In genomic region chr11:108287321-108287720, GRCm38 (mm10) we compare ENCODE assay signal across 14 mouse cellular contexts. TPM values are rescaled to one million over a fixed set of nuclear protein-coding genes. Genes with fewer than 3 reads are reported as not detected.
A peak's percentile ranks its signal among the peaks of the same experiment; 100 is the strongest.
DNase-seq lines count a peak whose midpoint lies in the region; ATAC-seq lines count a peak whose summit lies in the region.
"Had no signal": no experiment of that assay in that cellular context is flagged by ENCODE, and none has a peak within 500 bp of the region (broad histone marks: within the 10 kb centered on the region; RNA-seq: fewer than 3 reads in every experiment).

No protein-coding gene starts in this region.

- peak overlapping the region; percentile 61 for H3K27ac ChIP-seq in heart, embryonic 13.5 days (replicated peaks)
- H3K27ac ChIP-seq in stomach, embryonic 14.5 days (ENCODE audit: low read length) = 0 out of 2 replicates have a peak overlapping the region, but pooled peaks have one; percentile 39
- no peak overlapping the region for H3K27ac ChIP-seq in hindbrain, embryonic 12.5 days
- H3K27ac ChIP-seq: midbrain, embryonic 12.5 days had no signal

- peak overlapping the region; percentile 45; the same call in 1 of the 2 replicates for H3K4me2 ChIP-seq in heart, embryonic 13.5 days
- no peak overlapping the region for H3K4me2 ChIP-seq in stomach, embryonic 14.5 days (replicated peaks; ENCODE audit: low read depth, low read length)
- no peak overlapping the region for H3K4me2 ChIP-seq in hindbrain, embryonic 12.5 days (replicated peaks)
- H3K4me2 ChIP-seq: midbrain, embryonic 12.5 days had no signal

- no peaks in the 10 kb centered on the region for H3K36me3 ChIP-seq in heart, embryonic 13.5 days
- H3K36me3 ChIP-seq in stomach, embryonic 14.5 days (ENCODE audit: control insufficient read depth, insufficient read depth, low read length) = no peaks in the 10 kb centered on the region
- no peaks in the 10 kb centered on the region for H3K36me3 ChIP-seq in hindbrain, embryonic 12.5 days
- H3K36me3 ChIP-seq: midbrain, embryonic 12.5 days had no signal

- peak overlapping the region; percentile 40; the same call in 1 of the 2 replicates for H3K9ac ChIP-seq in heart, embryonic 13.5 days
- H3K9ac ChIP-seq in stomach, embryonic 14.5 days (replicated peaks; ENCODE audit: low read depth, low read length) = no peak overlapping the region
- H3K9ac ChIP-seq in hindbrain, embryonic 12.5 days = no peak overlapping the region; the same call in 1 of the 2 replicates
- H3K9ac ChIP-seq: midbrain, embryonic 12.5 days had no signal

- H3K27me3 ChIP-seq in heart, embryonic 13.5 days (replicated peaks) = no peaks in the 10 kb centered on the region
- no peaks in the 10 kb centered on the region for H3K27me3 ChIP-seq in stomach, embryonic 14.5 days (ENCODE audit: control insufficient read depth, insufficient read depth, low read length)
- no peaks in the 10 kb centered on the region; the same call in 1 of the 2 replicates for H3K27me3 ChIP-seq in hindbrain, embryonic 12.5 days
- H3K27me3 ChIP-seq: midbrain, embryonic 12.5 days had no signal

- intact Hi-C loops in heart, postnatal 36 days (cut with DNase I) = no loop called here

- WGBS in heart, embryonic 13.5 days = 21% methylated on average over 2 of the region's 2 CpGs
- WGBS in stomach, embryonic 14.5 days = 38% methylated on average over 2 of the region's 2 CpGs
- WGBS in hindbrain, embryonic 12.5 days = 68% methylated on average over 2 of the region's 2 CpGs

- DNase-seq in heart, postnatal 36 days = no peak
- DNase-seq in right cerebral cortex, postnatal 14 days = peak; percentile 37
- no peak for DNase-seq in right cerebral cortex, adult 2 months (ENCODE audit: low spot score in 2 of 2)
- DNase-seq in kidney, adult 8-10 months = peak; percentile 19 to 51
- no peak for DNase-seq in neural tube, embryonic 10.5 days (ENCODE audit: extremely low spot score, low spot score)
- DNase-seq: cerebellum, adult 8-10 months; thymus, postnatal 36 days had no signal

- H3K4me3 ChIP-seq in heart, embryonic 13.5 days = no peak overlapping the region
- no peak overlapping the region for H3K4me3 ChIP-seq in stomach, embryonic 14.5 days (ENCODE audit: low read depth, low read length)
- no peak overlapping the region for H3K4me3 ChIP-seq in hindbrain, embryonic 12.5 days
- H3K4me3 ChIP-seq: midbrain, embryonic 12.5 days had no signal

- ATAC-seq in heart, embryonic 13.5 days (ENCODE audit: extremely low read depth, insufficient number of reproducible peaks, low FRiP score, low TSS enrichment) = no peak
- 0 out of 2 replicates have a peak, but pooled peaks have one; percentile 42 for ATAC-seq in stomach, embryonic 14.5 days (ENCODE audit: insufficient number of reproducible peaks, insufficient read depth, low FRiP score, low read depth)
- ATAC-seq in hindbrain, embryonic 12.5 days (ENCODE audit: low FRiP score) = no peak

- H3K4me1 ChIP-seq in heart, embryonic 13.5 days = peaks cover 49% of the 10 kb centered on the region
- peaks cover 8% of the 10 kb centered on the region; the same call in 1 of the 2 replicates for H3K4me1 ChIP-seq in stomach, embryonic 14.5 days (ENCODE audit: control insufficient read depth, insufficient read depth, low read length)
- H3K4me1 ChIP-seq in hindbrain, embryonic 12.5 days = peaks cover 5% of the 10 kb centered on the region; the same call in 1 of the 2 replicates

- H3K9me3 ChIP-seq in heart, embryonic 13.5 days = no peaks in the 10 kb centered on the region
- H3K9me3 ChIP-seq in stomach, embryonic 14.5 days (ENCODE audit: control insufficient read depth, low read depth, low read length) = no peaks in the 10 kb centered on the region
- H3K9me3 ChIP-seq in hindbrain, embryonic 12.5 days (replicated peaks) = no peaks in the 10 kb centered on the region

RNA-seq across cellular contexts. Expression of gene Apoh, which starts 55.8 kb away (rescaled TPM):
- 1.4 and 4.7 TPM in 2 replicates for polyA plus RNA-seq in heart, embryonic 13.5 days (2015; fragmentation: Nextera tagmentation; extraction: Ambion mirVana)
- total RNA-seq in heart, postnatal 36 days (2021) = not detected
- 0.28 and 0.69 TPM in 2 replicates for polyA plus RNA-seq in stomach, embryonic 14.5 days (2014; fragmentation: Nextera tagmentation; extraction: Ambion mirVana)
- 0.18 TPM in 1 of 2 replicates, not detected in the other for polyA plus RNA-seq in hindbrain, embryonic 12.5 days (2016; fragmentation: Nextera tagmentation; extraction: Ambion mirVana)
- total RNA-seq: hematopoietic stem cell, adult 5-6 weeks had no signal
- polyA plus RNA-seq: limb, embryonic 11.5 days; midbrain, embryonic 12.5 days; neural tube, embryonic 14.5 days had no signal

RNA-seq across cellular contexts. Expression of gene Prkca, which starts 56.4 kb away (rescaled TPM):
- 12.0 and 12.9 TPM in 2 replicates for polyA plus RNA-seq in heart, embryonic 13.5 days (2015; fragmentation: Nextera tagmentation; extraction: Ambion mirVana)
- 10 to 100 TPM; 33.6 to 41.0 TPM for total RNA-seq in heart, postnatal 36 days (2021)
- polyA plus RNA-seq in stomach, embryonic 14.5 days (2014; fragmentation: Nextera tagmentation; extraction: Ambion mirVana) = 8.6 and 9.1 TPM in 2 replicates
- polyA plus RNA-seq in hindbrain, embryonic 12.5 days (2016; fragmentation: Nextera tagmentation; extraction: Ambion mirVana) = 8.3 and 8.7 TPM in 2 replicates

Comparison
In these comparisons a context has a peak if more than half of its experiments do, and no peak if none do; other contexts are left out.
1. DNase-seq: peak in right cerebral cortex, postnatal 14 days (single experiment) and kidney, adult 8-10 months (2 of 2); none in heart, postnatal 36 days (0 of 2), right cerebral cortex, adult 2 months (0 of 2) and neural tube, embryonic 10.5 days (single experiment).